Mouse (Mus musculus) gonadal fat pad, adult 2 months (tissue): ENCODE measurements around the gene Dnmt3b. TPM values are rescaled to one million over a fixed set of nuclear protein-coding genes. Genes with fewer than 3 reads are reported as not detected.
"Not testable (repeated sequence)": the region's sequence is repeated elsewhere in the genome, so short reads cannot be mapped to it uniquely, and the experiment has no call there.

Experiments
- DNase-seq: peaks from one replicate; pipeline ENCODE4 v3.0.0-alpha.2; 2012; ENCODE audit warnings: low read depth
- polyA plus RNA-seq: library from polyadenylated mRNA; depleted of rRNA; stranded (reverse); fragments of >200 nt; gene quantifications from 2 replicates; pipeline ENCODE4 v1.2.3, GENCODE M21; 2012; rRNA removed

Dnmt3b gene
- polyA plus RNA-seq, 1 experiment, result 1.9 TPM

DNA sequence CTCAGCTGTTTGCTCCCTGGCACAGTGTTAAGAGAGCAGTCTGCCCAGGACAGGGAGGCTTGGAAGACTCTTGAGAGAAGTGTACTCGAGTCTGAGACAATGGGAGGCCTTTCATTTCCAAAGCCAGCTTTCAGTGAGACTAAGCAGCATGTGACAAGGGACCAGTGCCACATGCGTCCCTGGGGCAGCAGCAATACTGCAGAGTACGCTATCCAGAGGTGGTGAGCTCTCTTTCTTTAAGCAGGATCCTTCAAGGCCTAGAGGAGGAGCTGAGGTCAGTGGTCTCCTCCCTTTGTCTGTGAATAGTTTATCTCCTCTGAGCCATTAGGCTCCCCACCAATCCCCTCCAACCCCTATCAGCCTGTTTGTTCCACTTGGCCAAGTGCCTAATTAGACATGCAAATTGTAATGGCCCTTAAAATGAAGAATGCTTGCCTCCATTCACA is 63.4 kb downstream of the Dnmt3b start:
- no peak for DNase-seq

- no peak for DNase-seq
Observed at GRCm38 (mm10) chr2:153713227-153713626, 64.0 kb downstream of the Dnmt3b start.

- not testable (repeated sequence) for DNase-seq
Observed at GRCm38 (mm10) chr2:153717861-153718260, 68.6 kb downstream of the Dnmt3b start.

DNA sequence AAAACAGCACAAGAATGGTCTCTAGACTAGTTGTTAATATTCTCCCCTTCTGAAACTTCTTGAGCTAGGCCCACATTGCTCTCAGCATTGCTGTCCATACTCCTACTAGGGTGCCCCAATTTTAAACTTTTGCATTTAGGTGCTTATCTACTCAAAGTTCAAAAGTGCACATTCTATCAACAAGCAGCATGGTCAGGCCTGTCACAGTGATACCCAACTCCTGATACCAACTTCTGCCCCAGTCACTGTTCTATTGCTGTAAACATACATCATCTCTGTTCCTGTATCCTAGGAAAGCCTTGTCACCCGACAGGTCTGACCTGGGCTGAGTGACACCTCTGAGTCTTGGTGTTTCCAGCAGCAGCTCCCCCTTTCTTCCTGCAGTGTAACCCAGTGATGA is 73.8 kb downstream of the Dnmt3b start:
- no peak for DNase-seq

GRCm38 (mm10) chr2:153724424-153724823 is 75.2 kb downstream of the Dnmt3b start:
- DNase-seq, result no peak

DNA sequence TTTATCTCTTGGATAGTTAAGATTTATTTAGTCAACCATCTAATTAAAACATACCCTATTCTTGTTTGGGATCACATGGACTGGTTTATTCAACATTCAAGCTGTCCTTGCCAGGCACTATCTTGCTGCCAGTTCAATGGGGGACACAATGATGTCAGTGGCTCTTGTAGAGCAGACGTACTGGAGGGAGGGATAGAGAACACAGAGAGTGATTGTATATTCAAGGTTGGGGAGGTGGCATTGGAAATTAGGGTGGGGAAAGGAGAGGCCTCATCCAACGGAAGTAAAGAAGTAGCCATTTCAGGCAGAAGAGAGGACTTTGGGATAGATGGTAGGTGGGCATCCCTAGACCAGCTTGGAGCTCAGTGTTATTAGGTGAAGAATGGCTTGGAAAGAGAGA is 75.6 kb downstream of the Dnmt3b start:
- no peak for DNase-seq

DNA sequence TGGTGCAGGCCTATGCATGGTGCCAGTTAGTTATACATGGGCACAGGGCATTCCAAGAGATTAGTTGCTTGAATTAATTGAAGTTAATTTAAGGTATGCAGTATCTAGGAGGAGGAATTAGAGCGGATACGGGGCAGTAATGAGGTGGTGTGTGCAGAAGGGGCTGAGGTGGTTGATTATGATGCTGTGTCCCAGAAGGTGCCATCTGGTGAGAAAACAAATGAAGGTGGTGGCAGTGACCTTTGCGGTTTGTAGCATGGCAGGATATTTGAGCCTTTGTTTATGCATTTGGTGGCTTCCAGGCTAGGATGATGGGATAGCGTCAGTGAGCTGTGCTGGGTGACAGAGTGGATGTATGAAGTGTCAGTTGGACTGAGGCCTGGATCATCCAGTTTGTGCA is 76.0 kb downstream of the Dnmt3b start:
- DNase-seq, result no peak

DNA sequence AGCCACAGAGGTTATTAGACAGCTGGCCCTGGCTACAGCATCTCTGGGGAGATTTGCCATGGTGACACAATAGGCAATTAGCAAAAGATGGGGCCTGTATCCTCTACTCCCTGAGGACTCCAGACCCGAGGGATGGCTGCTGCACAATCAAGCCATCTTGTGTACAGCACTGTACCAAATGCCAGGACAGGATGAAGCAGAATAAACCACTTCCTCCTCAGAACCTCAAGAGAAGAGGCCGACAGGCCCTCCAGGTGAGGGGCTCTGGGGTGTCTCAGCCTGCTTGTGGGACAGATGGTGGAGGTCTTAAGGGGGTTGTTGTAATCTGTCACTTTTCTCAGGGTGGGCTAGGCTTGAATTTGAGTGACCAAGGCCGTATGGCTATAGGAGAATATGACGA is 84.8 kb downstream of the Dnmt3b start:
- no peak for DNase-seq

Other genes starting within 250 kb of the Dnmt3b start
- not detected in 2 replicates for gene 4930404H24Rik, start 156.7 kb upstream of the Dnmt3b start, polyA plus RNA-seq
- gene Nol4l, start 119.5 kb upstream of the Dnmt3b start, polyA plus RNA-seq, result 14.1 and 19.4 TPM in 2 replicates
- gene Commd7, start 16.7 kb upstream of the Dnmt3b start, polyA plus RNA-seq, result 17.0 and 19.3 TPM in 2 replicates
- not detected in 2 replicates for gene Dnmt3c, start 47.2 kb downstream of the Dnmt3b start, polyA plus RNA-seq
- 13.4 and 14.1 TPM in 2 replicates for gene Mapre1, start 91.8 kb downstream of the Dnmt3b start, polyA plus RNA-seq
- gene Efcab8, start 130.5 kb downstream of the Dnmt3b start, polyA plus RNA-seq, result 1.7 and 3.9 TPM in 2 replicates
- 0.38 and 0.81 TPM in 2 replicates for gene Sun5, start 221.6 kb downstream of the Dnmt3b start, polyA plus RNA-seq
- 0.05 TPM in 1 of 2 replicates, not detected in the other for gene Bpifb2, start 225.6 kb downstream of the Dnmt3b start, polyA plus RNA-seq